Mouse (Mus musculus) ES-Bruce4 (cell line): Measurements from ENCODE around the gene Olfr544. TPM values are rescaled to one million over a fixed set of nuclear protein-coding genes. Genes with fewer than 3 reads are reported as not detected.
A peak's percentile ranks its signal among the peaks of the same experiment; 100 is the strongest.

Experiments
- H3K27ac ChIP-seq: 2 replicates; pipeline ENCODE4 v1.5.1; 2012; ENCODE audit warnings: low read length, inconsistent platforms; ENCODE audit not compliant: insufficient read depth
- H3K27me3 ChIP-seq: 2 replicates; pipeline ENCODE4 v1.6.1; 2012; ENCODE audit warnings: mild to moderate bottlenecking, low read length, inconsistent platforms; ENCODE audit not compliant: control insufficient read depth, poor library complexity, insufficient read depth, severe bottlenecking
- H3K36me3 ChIP-seq: 2 replicates; pipeline ENCODE4 v1.6.1; 2012; ENCODE audit warnings: inconsistent platforms, mild to moderate bottlenecking, low read length, moderate library complexity; ENCODE audit not compliant: control insufficient read depth, poor library complexity, insufficient read depth, severe bottlenecking
- H3K4me1 ChIP-seq: one replicate; pipeline ENCODE4 v1.8.1; 2011; ENCODE audit warnings: low read length; ENCODE audit not compliant: control insufficient read depth, insufficient read depth
- H3K4me3 ChIP-seq: 2 replicates; pipeline ENCODE4 v1.5.1; 2011; ENCODE audit warnings: low read depth, mild to moderate bottlenecking, low read length
- H3K9ac ChIP-seq: 2 replicates; pipeline ENCODE4 v1.6.1; 2012; ENCODE audit warnings: low read depth, mild to moderate bottlenecking, inconsistent platforms; ENCODE audit not compliant: poor library complexity, severe bottlenecking
- H3K9me3 ChIP-seq: replicated peaks from 2 replicates; pipeline ENCODE4 v1.6.1; 2012; ENCODE audit warnings: mild to moderate bottlenecking, low read length, inconsistent platforms; ENCODE audit not compliant: control insufficient read depth, poor library complexity, insufficient read depth, severe bottlenecking
- CTCF ChIP-seq: IDR thresholded peaks from one replicate; pipeline ENCODE4 v1.8.1; 2011; ENCODE audit warnings: low read depth, low read length
- EP300 ChIP-seq: IDR thresholded peaks from 2 replicates; pipeline ENCODE4 v1.6.1; 2011; ENCODE audit warnings: low read depth, low read length; ENCODE audit not compliant: insufficient read depth
- POLR2A ChIP-seq: IDR thresholded peaks from one replicate; pipeline ENCODE4 v1.8.1; 2011; ENCODE audit warnings: low read length; ENCODE audit not compliant: insufficient read depth
- polyA plus RNA-seq: library from polyadenylated mRNA; stranded (reverse); fragments of >200 nt; gene quantifications from 2 replicates; pipeline ENCODE4 v1.2.4, GENCODE M21; 2011; ENCODE audit warnings: low read depth; ENCODE audit not compliant: missing spikeins, insufficient read depth, insufficient read length

Olfr544 gene
- polyA plus RNA-seq, 1 experiment = not detected

DNA sequence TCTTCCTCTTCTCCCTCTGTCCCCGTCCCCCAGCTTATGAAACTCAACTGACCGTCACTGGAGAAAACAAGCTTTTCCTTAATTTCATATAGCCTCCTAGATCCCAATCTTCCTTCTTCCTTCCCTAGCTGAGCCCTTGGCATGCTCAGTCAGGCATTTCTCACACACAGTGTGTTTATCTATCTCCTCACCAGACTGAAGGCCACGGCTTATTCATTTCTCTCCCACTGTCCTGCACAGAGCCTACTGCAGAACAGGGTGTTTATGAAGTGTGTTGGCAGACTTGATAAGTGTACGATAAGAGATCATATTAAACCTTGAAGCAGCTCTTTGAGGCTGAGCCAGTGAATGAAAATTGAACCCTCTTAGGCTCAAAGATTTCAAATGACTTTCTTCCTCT is 7.3 kb downstream of the Olfr544 start:
- Histone ChIP-seq H3K36me3 (no peaks in the 10 kb centered on the region), H3K27ac (no peak overlapping the region), H3K9ac (no peak overlapping the region), H3K4me3 (no peak overlapping the region), H3K27me3 (no peaks in the 10 kb centered on the region), H3K9me3 (no peaks in the 10 kb centered on the region), H3K4me1 (no peaks in the 10 kb centered on the region)
- TF ChIP-seq EP300 (no peak), CTCF (no peak), POLR2A (no peak)

DNA sequence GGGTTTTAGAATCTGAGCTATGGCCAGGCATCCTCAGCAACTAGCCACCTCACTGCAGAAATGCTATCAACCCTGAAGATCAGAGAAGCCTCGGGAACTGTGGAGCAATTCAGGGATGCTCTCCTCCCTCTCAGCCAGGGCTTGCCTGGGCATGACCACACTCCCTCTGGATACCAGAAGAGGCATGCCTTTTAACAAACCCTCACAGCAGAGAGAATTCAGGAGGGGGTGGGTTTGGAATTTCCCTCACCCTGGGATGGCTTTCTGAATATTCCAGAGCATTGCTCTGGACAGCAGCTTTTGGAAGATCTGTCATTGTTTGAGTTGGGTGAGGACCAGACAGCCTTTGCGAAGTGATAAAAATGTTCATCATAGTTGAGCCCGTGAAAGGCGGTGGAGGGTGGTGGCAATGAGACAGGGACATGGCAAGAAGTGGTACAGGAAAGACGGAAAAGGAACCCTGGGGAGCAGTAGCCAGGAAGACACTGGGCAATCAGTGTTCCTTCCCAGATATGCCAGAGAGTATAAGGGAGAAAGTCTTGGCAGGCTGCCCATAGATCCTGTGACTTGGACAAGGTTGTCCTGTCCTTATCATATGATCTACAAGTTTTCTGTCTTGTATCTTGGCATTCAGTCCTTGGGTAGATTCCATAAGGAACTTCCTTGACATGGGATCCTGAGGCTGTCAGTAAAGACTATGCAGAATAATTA is 8.6 kb downstream of the Olfr544 start:
- H3K27me3 ChIP-seq = no peaks in the 10 kb centered on the region
- no peak for TF ChIP-seq CTCF
- TF ChIP-seq EP300 = peak; percentile 63; the same call in 1 of the 2 replicates
- no peak for TF ChIP-seq POLR2A
- peak overlapping the region; percentile 46 for H3K27ac ChIP-seq

DNA sequence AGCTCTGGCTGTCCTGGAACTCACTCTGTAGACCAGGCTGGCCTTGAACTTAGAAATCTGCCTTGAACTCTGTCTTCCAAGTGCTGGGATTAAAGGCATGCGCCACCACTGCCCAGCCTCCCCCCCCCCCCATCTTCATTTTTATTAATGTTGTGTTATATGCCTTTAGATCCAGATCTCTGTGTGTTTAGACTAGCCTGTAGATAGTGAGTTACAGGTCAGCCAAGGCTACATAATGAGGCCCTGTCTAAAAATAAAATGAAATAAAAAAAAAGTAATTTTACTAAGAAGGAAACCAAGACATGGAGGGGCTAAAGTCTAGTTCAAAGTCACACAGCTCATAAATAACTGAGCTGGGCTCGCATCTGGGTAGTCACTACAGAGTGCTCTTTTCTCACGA is 9.2 kb downstream of the Olfr544 start:
- H3K36me3 ChIP-seq = no peaks in the 10 kb centered on the region
- H3K27ac ChIP-seq = peak overlapping the region; percentile 46
- H3K4me1 ChIP-seq = no peaks in the 10 kb centered on the region
- H3K27me3 ChIP-seq = no peaks in the 10 kb centered on the region
- no peak overlapping the region for H3K4me3 ChIP-seq
- no peak overlapping the region for H3K9ac ChIP-seq
- TF ChIP-seq CTCF = no peak
- no peak for TF ChIP-seq POLR2A
- TF ChIP-seq EP300 = no peak
- H3K9me3 ChIP-seq = no peaks in the 10 kb centered on the region

More for the DNA sequence above, 8.6 kb downstream of the Olfr544 start:
- no peaks in the 10 kb centered on the region for H3K4me1 ChIP-seq
- no peaks in the 10 kb centered on the region for H3K36me3 ChIP-seq
- no peak overlapping the region for H3K4me3 ChIP-seq
- H3K9me3 ChIP-seq = no peaks in the 10 kb centered on the region
- H3K9ac ChIP-seq = no peak overlapping the region

GRCm38 (mm10) chr7:102478425-102478824 is 9.7 kb downstream of the Olfr544 start:
- Histone ChIP-seq H3K9me3 (no peaks in the 10 kb centered on the region), H3K9ac (no peak overlapping the region), H3K36me3 (no peaks in the 10 kb centered on the region), H3K27me3 (no peaks in the 10 kb centered on the region), H3K27ac (no peak overlapping the region), H3K4me3 (no peak overlapping the region), H3K4me1 (no peaks in the 10 kb centered on the region)
- TF ChIP-seq POLR2A (no peak), EP300 (no peak), CTCF (no peak)

DNA sequence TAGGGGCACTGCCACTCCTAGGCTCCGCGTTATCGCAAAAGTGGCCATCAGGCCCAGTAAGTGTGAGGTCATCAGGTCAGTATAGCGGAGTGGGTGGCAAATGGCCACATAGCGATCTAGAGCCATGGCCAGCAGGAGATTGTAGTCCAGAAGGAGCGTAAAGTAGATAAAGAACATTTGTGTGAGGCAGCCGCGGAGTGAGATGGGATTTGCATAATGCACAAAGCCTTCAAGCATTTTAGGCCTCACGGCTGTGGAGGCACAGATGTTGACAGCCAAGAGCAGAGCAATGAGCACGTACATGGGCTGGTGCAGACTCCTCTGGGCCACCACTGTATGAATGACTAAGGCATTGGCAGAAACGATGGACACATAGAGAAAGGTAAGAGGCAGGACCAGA is 10.7 kb downstream of the Olfr544 start:
- Histone ChIP-seq H3K9me3 (no peaks in the 10 kb centered on the region), H3K9ac (no peak overlapping the region), H3K4me1 (no peaks in the 10 kb centered on the region), H3K36me3 (no peaks in the 10 kb centered on the region), H3K4me3 (no peak overlapping the region), H3K27ac (no peak overlapping the region), H3K27me3 (no peaks in the 10 kb centered on the region)
- TF ChIP-seq CTCF (peak; percentile 51), EP300 (no peak)

- no peak overlapping the region for H3K27ac ChIP-seq
- H3K4me1 ChIP-seq = no peaks in the 10 kb centered on the region
- no peak for TF ChIP-seq CTCF
- TF ChIP-seq POLR2A = no peak
- TF ChIP-seq EP300 = no peak
- no peaks in the 10 kb centered on the region for H3K9me3 ChIP-seq
- H3K4me3 ChIP-seq = no peak overlapping the region
- no peaks in the 10 kb centered on the region for H3K36me3 ChIP-seq
- H3K9ac ChIP-seq = no peak overlapping the region
- no peaks in the 10 kb centered on the region for H3K27me3 ChIP-seq
These were observed 11.5 kb downstream of the Olfr544 start for GRCm38 (mm10) chr7:102476601-102477000.
